Mouse (Mus musculus) cerebellum, adult 2 months (tissue): ENCODE measurements around the gene Akap2. TPM values are rescaled to one million over a fixed set of nuclear protein-coding genes. Genes with fewer than 3 reads are reported as not detected.

Experiments used
- DNase-seq, 2 experiments: peaks; one replicate each; pipeline ENCODE4 v3.0.0; 2021
- H3K27ac ChIP-seq: fragments of 200-500 bp; 2 replicates; pipeline ENCODE4 v1.5.1; 2012; ENCODE audit warnings: low read length, control low read depth, inconsistent platforms; ENCODE audit not compliant: insufficient read depth
- H3K27me3 ChIP-seq: fragments of 200-500 bp; 2 replicates; pipeline ENCODE4 v1.6.1; 2012; ENCODE audit warnings: inconsistent platforms, mild to moderate bottlenecking, low read length, moderate library complexity; ENCODE audit not compliant: control insufficient read depth, insufficient read depth
- H3K4me1 ChIP-seq: fragments of 200-500 bp; 2 replicates; pipeline ENCODE4 v1.6.1; 2011; ENCODE audit warnings: low read length; ENCODE audit not compliant: control insufficient read depth, insufficient read depth
- H3K4me3 ChIP-seq: fragments of 200-500 bp; replicated peaks from 2 replicates; pipeline ENCODE3; 2011; ENCODE audit warnings: mild to moderate bottlenecking, low read depth, low read length, control low read depth; ENCODE audit not compliant: insufficient read depth
- CTCF ChIP-seq: fragments of 200-500 bp; IDR thresholded peaks from 2 replicates; pipeline ENCODE4 v1.5.1; 2011; ENCODE audit warnings: low read depth, mild to moderate bottlenecking, control low read depth, low read length, moderate library complexity, borderline replicate concordance; ENCODE audit not compliant: insufficient read depth
- POLR2A ChIP-seq: fragments of 200-500 bp; IDR thresholded peaks from 2 replicates; pipeline ENCODE4 v1.6.1; 2011; ENCODE audit warnings: low read length, control low read depth, borderline replicate concordance; ENCODE audit not compliant: insufficient read depth
- WGBS: fragments of 180-500 bp; shearing (Covaris S2); methylation state at CpG from one replicate; pipeline ENCODE4 v1.1.7; 2018; 5-methylcytosine and 5-hydroxymethylcytosine counted together
- polyA plus RNA-seq: library from polyadenylated mRNA; depleted of rRNA; stranded (reverse); fragments of >200 nt; gene quantifications from 2 replicates; pipeline ENCODE4 v1.2.3, GENCODE M21; 2012

The Akap2 gene
- polyA plus RNA-seq, 1 experiment = 33.6 TPM

GRCm38 (mm10) chr4:57908860-57909259 is 191.4 kb downstream of the Akap2 start:
- no peak for TF ChIP-seq CTCF
- TF ChIP-seq POLR2A = no peak
- H3K4me1 ChIP-seq = peaks cover under 1% of the 10 kb centered on the region; the same call in 1 of the 2 replicates
- H3K27ac ChIP-seq = no peak overlapping the region
- DNase-seq = no peak
- no peaks in the 10 kb centered on the region for H3K27me3 ChIP-seq
- H3K4me3 ChIP-seq = no peak overlapping the region
- WGBS = 82% methylated on average over 6 of the region's 6 CpGs

- H3K27me3 ChIP-seq = no peaks in the 10 kb centered on the region
- H3K4me3 ChIP-seq = no peak overlapping the region
- DNase-seq = no peak
- no peak overlapping the region for H3K27ac ChIP-seq
- H3K4me1 ChIP-seq = peaks cover 18% of the 10 kb centered on the region
- TF ChIP-seq CTCF (no peak), POLR2A (no peak)
Measured at GRCm38 (mm10) chr4:57913021-57913420, 195.6 kb downstream of the Akap2 start.

- TF ChIP-seq CTCF (no peak), POLR2A (no peak)
- H3K4me1 ChIP-seq = peaks cover 18% of the 10 kb centered on the region
- no peaks in the 10 kb centered on the region for H3K27me3 ChIP-seq
- H3K27ac ChIP-seq = no peak overlapping the region
- peak in 1 of 2 experiments; percentile 20 for DNase-seq
- WGBS = 33% methylated on average over 10 of the region's 10 CpGs
- peak overlapping the region; percentile 46 for H3K4me3 ChIP-seq
Measured at GRCm38 (mm10) chr4:57914193-57915190, 197.0 kb downstream of the Akap2 start.

GRCm38 (mm10) chr4:57915216-57915965 is 197.9 kb downstream of the Akap2 start:
- Histone ChIP-seq H3K27me3 (no peaks in the 10 kb centered on the region), H3K27ac (no peak overlapping the region), H3K4me1 (peaks cover 18% of the 10 kb centered on the region), H3K4me3 (peak overlapping the region; percentile 46)
- DNase-seq = peak; percentile 81 to 90
- 9% methylated on average over 17 of the region's 17 CpGs for WGBS
- TF ChIP-seq POLR2A = no peak
- TF ChIP-seq CTCF = no peak

GRCm38 (mm10) chr4:57916201-57916661 is 198.8 kb downstream of the Akap2 start, which contains the start of gene D630039A03Rik:
TSS of gene D630039A03Rik (minus strand) at chr4:57916297.
- WGBS = 11% methylated on average over 9 of the region's 9 CpGs
- no peak within 1 kb of the TSS for H3K27ac ChIP-seq
- peak within 1 kb of the TSS; percentile 46 for H3K4me3 ChIP-seq
- peaks cover 18% of the 10 kb centered on the region for H3K4me1 ChIP-seq
- peak; percentile 48 to 61 for DNase-seq
- H3K27me3 ChIP-seq = no peaks in the 10 kb centered on the region
- TF ChIP-seq CTCF = no peak
- TF ChIP-seq POLR2A = no peak

GRCm38 (mm10) chr4:57916711-57917110 is 199.3 kb downstream of the Akap2 start:
- Histone ChIP-seq H3K27ac (no peak overlapping the region), H3K4me3 (no peak overlapping the region), H3K27me3 (no peaks in the 10 kb centered on the region), H3K4me1 (peaks cover 18% of the 10 kb centered on the region)
- TF ChIP-seq POLR2A (no peak), CTCF (no peak)
- 86% methylated on average over 4 of the region's 4 CpGs for WGBS
- no peak for DNase-seq

- DNase-seq = no peak
- no peak for TF ChIP-seq POLR2A
- no peak for TF ChIP-seq CTCF
- no peak overlapping the region for H3K4me3 ChIP-seq
- H3K27ac ChIP-seq = no peak overlapping the region
- WGBS = 62% methylated on average over 8 of the region's 8 CpGs
- no peaks in the 10 kb centered on the region for H3K27me3 ChIP-seq
- peaks cover 9% of the 10 kb centered on the region for H3K4me1 ChIP-seq
Measured at GRCm38 (mm10) chr4:57919494-57920423, 202.3 kb downstream of the Akap2 start.
